Mouse (Mus musculus): ENCODE measurements around the gene Urm1. TPM values are rescaled to one million over a fixed set of nuclear protein-coding genes. Genes with fewer than 3 reads are reported as not detected.
"Not testable (repeated sequence)": the region's sequence is repeated elsewhere in the genome, so short reads cannot be mapped to it uniquely, and the experiment has no call there.

Gene Urm1
- total RNA-seq, 4 experiments from 2014 or later = 52.1 to 65.1 (median 59.8) TPM

DNA sequence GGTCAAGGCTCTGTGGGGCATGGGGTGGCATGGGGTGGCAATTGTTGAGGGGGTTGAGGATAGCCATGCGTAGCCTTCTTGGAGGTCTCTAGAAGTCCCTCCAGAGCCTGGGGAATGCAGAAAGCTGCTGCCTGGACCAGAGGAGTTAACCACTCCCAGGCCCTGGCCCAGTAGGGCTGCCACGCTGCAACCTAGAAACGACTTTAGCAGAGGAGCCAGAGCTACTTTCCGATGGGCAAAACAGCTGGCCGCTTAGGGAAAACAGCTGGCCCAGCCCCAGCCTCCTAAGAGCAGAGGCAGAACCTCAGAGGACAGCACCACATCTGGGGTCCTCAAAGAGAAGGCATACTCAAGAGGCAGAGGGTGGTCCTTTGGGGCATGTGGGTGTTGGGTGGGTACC lies 38.1 kb downstream of the Urm1 start:
- DNase-seq (ENCODE audit: low spot score in 2 of 2) = no peak

DNA sequence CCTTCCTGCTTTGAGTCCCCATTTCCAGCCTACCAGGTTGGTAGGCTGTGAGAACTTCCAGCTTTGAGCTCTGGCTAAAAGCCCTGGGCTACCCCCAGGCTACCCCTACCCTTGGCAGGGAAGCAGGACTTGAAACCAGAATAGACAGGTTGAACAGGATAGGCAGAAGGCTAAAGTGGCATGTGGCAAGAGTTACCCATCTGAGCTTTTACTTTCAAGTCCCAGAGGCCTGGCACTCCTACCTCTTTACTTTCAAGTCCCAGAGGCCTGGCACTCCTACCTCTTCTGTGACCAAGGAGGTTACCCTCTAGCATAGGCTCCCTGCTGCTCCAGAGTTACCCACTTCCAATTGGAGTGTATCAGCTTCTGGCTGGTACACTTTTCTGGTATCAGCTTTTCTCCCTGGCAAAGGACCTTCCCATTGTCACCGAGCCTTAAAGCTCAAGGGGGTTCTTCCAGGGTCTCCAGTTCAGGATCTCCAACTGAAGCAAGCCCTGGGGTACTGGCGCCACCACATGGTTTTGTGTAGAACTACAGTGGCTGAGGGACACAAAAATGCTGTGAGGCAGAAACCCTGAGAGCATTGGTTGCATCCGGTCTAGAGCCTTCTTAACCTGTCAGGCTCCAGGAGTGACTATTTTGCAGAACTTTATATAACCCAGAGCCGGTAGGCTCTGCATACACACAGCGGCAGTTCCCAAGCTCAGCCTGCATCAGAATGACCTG lies 39.0 kb downstream of the Urm1 start:
- DNase-seq (ENCODE audit: low spot score in 2 of 2) = no peak

DNA sequence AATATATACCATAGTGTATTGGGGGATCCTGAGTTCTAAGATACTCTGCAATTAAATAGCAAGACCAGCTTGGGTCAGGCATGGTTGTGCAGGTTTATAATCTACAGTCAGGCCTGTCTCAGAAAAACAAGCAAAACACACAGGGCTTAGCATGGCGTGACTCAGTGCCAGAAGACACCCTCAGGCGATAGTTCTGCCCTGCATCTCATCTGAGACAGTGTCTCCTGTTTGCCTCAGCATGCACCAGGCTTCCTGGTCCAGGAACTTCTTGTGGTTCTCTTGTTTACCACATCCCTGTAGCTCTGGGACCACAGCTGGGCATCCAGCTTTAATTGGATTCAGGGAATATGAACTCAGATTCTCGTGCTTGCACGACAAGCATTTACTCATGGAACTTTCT lies 45.2 kb downstream of the Urm1 start:
- DNase-seq (ENCODE audit: low spot score in 2 of 2) = no peak

DNA sequence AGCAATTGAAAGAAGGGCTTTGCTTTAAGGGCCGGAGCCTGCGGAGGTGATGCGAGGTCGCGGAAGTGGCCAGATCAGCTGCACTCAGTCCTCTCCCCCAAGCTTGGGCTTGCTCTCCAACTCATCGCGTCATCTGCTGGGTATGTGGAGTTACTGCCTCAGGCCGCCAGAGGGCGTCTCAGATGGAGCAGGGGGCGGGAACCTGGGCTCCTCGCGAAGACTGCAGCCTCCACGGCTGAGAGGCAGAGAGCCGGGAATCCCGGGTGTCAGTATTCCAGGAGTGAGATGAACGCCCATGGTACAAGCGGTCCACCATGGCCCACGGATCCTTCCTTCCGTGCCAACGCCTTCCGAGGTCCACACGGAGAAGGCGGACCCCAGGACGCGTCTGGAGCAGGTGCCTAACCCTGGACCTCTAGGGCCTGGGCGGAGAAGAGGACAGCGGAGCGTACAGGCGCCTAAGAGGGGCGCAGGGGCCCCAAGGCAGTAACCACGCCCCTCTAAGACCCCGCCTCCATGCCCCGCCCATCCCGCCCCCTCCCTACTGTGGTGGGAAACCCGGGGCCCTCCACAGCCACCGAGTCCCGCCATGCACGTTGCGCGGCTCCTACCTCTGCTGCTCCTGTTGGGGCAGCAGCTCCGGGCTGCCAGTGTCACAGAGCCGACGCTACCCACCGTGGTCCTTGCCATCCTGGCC lies 49.2 kb downstream of the Urm1 start, which contains the start of gene Cercam:
TSS of gene Cercam (plus strand) at position 216 of the 697 bp plus-strand sequence.
- peak; percentile 66 to 71 for DNase-seq (ENCODE audit: low spot score in 2 of 2)

DNA sequence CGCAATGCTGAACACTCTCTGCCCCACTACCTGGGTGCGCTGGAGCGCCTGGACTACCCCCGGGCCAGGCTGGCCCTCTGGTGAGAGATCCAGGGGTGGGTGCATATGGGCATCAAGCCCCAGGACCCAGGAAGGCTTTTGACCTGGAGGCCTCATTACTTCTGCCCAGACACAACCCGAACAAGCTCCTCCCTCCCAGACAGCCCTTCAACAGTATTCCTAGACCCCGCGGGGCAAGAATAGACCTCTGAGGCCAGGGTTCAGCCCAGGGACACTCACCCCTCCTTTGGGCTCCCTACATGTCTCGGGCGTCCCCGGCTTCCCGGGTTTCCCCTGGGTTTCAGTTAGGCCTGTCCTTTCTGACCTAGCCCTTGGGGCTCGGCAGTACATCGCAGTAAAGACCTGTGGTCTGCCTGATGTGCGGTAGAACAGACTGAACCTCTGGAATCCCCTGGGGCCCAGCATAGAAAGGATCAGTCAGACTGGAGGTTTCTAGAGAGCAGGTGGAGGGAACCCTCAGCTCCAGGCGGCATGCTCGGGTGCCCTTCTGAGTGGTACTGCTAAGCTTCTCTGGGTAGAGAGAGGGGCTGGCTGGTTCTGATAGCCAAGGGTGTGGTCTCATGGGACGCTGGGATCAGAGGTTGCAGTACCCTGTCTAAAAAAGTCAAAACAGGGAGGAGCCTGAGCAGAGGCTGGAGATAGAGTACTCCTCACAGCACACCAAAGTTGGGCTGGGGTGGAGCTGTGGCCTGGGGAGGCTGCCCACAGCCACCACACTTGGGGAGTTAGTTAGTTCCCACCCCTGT lies 50.0 kb downstream of the Urm1 start:
- no peak for DNase-seq (ENCODE audit: low spot score in 2 of 2)

DNA sequence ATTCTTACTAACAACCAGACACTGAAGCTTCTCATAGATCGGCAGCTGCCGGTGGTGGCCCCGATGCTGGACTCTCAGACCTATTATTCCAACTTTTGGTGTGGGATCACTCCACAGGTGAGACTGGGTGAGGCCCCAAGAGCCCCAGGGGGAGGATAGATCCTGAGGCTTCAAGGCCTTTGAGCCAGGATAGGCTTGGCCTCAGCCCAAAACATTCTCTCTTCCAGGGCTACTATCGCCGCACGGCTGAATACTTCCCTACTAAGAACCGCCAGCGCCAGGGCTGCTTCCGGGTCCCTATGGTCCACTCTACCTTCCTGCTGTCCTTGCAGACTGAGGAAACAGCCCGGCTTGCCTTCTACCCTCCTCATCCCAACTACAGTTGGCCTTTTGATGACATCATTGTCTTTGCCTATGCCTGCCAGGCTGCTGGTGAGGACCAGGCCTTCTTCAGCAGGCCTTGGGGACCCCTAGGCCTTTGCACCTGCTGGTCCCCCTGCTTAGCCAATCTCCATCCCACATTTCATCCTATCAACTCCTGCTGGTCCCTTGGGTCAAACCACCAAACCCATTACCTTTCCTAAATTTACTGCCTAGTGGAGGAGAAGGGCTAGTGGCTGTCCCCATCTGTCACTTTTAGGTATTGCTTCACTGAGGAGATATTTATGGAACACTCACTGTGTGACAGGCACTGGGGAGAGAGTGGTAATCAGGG lies 52.9 kb downstream of the Urm1 start:
- DNase-seq (ENCODE audit: low spot score in 2 of 2) = no peak

DNA sequence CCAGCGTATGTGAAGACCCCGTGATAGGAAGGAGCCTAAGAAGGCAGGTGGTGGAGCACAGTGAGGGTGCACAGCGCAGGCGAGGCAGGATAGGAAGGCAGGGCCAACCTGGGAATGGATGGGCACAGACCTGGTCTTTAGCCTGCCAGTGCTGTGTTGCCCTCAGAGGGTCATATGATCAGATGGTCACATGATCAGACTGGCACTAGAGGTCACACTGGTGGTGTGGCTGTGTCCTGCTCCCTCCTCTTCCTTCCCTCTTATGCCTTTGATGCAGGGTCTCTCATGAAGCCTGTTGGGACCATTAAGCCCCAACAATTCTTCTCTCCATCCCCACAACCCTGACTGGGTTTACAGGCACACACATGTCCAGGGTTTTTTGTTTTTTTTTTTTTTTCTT lies 53.9 kb downstream of the Urm1 start:
- DNase-seq (ENCODE audit: low spot score in 2 of 2) = no peak

DNA sequence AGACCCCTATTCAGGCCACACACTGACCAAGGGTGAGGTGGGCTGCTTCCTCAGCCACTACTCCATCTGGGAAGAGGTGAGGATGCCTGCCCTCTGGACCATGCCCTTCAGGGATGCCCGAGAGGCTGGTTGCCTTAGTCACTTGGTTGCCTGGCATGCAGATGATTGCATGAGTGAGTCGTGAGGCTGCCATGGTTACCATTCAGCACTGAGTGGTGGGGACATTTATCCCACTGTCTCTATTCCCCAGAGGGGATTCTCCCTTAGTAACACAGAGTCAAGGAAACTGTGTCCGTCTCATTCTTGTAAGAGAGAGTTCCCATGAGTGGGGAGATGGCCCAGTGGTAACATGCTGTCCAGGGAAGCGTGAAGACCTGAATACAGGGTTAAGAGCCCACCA lies 58.2 kb downstream of the Urm1 start:
- DNase-seq (ENCODE audit: low spot score in 2 of 2) = no peak

DNA sequence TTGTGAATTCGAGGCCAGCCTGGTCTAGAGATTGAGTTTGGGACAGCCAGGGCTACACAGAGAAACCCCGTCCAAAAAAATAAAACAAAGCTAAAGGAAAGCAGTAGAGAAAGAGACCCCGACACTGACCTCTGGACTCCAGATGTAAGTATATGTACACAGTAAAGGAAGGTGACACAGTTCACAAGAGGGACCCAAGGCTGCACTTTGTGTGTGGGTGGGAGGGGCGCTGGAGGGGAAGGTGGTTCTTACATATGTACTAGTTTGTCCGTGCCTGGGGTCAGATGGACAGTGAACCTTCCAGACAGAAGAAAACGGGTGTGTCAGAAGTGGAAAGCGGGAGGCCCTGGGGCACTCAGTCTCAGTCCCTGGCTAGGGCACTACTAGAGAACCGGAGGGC lies 59.3 kb downstream of the Urm1 start:
- DNase-seq (ENCODE audit: low spot score in 2 of 2) = no peak

DNA sequence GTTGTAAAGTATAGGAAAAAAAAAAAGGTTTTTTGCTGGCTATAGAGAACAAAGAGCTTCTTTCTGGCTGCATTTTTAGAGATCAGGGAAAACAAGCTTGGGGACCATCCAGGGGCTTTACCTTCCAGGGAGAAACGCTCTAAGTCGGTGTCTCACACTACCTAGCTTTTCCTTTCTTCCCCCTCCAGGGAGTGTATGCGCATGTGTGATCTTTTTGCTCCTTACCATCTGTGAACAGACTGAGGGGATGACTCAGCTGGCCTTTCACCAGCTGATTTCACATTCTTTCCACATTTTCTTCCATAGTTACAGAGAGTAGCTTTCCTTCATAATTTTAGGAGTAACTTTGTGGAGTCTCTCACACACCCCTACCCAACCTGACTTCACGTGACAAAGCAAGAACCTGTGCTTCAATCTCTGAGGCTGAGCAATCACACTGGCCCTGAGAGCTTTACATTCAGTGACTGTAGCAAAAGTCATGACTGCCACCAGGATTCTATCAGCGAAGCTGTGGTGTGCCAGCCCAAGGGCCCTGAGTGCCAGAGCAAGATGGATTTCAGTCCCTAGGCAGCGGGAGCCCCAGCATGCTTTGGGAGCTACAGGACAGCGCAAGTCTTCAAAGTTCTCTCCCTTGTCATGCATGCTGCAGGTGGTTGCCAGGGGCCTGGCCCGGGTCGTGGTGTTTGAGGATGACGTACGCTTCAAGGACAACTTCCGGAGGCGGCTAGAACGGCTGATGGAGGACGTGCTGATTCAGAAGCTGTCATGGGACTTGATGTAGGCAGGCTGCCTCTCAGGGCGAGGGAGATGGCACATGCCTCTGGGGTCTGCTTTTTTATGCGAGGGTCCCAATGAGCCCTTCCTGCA lies 60.3 kb downstream of the Urm1 start:
- DNase-seq (ENCODE audit: low spot score in 2 of 2) = peak in 1 of 2 experiments; percentile 46

DNA sequence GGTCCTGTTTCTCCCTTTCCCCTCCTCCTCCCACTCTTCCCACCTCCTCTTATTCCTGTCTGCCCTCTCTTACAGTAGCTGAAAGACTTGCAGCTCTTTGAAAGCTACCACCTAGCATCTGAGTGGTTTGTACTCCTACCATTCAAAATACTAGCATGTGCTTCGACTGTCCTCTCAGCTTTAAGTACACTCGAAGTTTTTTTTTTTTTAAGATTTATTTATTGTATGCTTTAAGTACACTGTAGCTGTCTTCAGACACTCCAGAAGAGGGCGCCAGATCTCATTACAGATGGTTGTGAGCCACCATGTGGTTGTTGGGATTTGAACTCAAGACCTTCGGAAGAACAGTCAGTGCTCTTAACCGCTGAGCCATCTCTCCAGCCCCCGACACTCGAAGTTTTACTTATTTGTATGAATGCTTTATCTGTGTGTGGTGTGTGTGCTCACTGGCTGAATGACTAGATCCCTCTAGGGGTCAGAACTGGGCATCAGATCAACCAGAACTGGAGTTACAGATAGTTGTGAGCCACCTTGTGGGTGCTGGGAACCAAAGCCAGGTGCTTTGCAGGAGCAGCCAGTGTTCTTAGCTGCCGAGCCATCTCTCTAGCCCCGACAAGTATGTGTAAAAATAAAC lies 66.9 kb downstream of the Urm1 start:
- not testable (repeated sequence) for DNase-seq (ENCODE audit: low spot score in 2 of 2)

DNA sequence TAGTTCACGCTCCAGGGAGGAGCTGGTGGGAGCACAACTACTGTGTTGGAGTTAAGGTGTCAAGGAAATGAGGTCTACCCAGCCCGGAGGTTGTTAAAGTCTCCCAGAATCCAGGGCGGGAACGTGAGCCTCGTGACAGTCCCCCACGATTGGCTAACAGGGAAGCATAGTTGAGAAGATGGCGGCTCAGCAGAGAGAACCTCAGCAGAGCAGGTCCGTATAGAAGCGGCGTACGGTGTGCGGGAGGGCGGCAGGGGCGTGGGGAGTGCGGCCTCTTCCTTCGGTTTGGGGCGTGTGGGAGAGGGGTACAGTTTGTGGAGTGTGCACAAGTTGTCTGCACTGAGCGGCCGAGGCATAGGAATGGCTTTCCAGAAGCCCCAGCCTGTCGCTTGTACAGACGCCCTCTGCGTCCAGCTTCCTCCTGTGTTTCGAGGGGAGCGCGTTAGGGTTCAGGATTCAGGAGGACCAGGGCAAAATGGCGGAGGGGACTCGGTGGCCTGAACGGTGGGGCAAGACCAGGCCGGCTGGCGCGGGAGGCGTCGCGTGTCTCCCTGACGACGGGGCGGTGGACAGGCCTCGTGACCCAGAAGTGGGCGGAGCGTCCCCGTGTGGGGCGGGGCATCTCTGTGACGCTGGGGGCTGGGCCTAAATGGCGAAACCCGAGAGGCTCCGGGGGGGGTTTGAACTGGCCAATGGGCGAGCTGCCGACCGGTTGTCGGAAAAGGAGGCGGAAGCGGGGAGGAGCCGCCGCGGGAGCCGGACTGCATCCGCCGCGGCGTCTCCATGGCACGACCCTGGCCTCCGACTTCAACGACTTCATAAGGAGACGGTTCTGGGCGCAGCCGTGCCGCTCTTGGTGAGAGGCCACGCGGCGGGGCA lies 69.4 kb downstream of the Urm1 start, which contains the start of gene Odf2:
TSS of gene Odf2 (plus strand) at position 156 of the 879 bp plus-strand sequence.
- peak; percentile 98 to 99 for DNase-seq (ENCODE audit: low spot score in 2 of 2)

DNA sequence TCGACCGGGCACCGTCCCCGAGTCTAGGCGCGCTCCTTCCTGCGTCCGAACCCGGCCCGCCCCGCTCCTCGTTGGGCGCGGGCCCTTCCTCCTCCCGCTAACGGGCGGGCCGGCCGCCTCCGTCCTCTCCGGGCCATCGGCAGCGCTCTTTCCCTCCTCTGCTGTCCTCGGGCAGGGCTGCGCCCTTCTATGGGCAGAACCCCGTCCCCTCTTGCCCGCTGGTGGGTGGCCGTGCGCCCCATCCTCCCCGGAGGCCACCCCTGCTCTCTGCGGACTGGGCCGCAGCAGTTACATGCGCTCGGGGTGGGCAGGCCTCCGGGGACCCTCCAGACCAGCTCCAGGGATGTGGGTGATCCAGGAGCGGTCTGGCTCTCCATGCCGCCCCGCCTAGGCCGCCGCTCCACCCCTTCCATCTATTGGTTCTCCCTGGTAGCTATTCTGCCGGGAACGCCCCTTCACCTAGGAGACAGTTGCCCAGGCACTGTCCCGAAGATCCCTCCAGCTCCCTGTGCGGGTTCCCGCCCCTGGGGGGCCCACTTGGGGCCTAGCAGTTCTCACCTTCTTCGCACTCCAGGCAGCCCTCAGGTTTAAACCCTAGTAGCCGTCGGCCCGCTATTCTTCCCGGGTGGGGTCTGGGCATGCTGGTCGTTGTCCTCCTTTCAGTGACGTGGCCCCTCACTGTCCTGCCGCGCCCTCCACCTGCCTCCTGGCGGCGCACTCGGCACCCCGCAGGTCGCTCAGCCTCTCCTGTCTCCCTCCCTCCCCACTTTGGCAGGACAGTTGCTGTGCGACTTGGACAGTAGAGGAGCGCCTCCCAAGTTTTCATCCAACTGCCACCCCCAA lies 70.3 kb downstream of the Urm1 start:
- peak; percentile 61 to 79 for DNase-seq (ENCODE audit: low spot score in 2 of 2)

DNA sequence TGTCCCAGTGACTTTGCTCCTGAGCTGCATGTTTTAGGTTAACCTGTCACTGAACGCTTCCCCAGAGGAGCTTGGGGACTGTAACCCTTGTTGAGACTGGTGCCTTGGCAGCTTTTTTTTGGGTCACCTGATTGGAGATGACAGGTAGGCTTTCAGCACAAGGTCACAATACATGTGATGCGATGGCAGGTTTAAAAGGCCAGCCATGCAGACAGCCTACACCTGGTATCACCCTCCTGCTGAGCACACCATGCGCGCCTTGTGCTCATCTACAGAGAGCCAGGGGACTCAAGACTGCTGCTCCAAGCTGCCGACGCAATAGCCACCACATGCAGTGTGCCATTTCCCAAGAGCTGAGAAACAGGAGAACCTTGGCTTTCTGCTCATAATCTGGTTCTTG lies 71.9 kb downstream of the Urm1 start:
- DNase-seq (ENCODE audit: low spot score in 2 of 2) = no peak

All from left cerebral cortex, adult 8-10 months (tissue).